Mouse (Mus musculus) neural tube, embryonic 10.5 days (tissue): ENCODE measurements around the gene Snx20.

Source experiments
- DNase-seq: peaks from one replicate; pipeline ENCODE4 v3.0.0-alpha.2; 2017; ENCODE audit warnings: low spot score; ENCODE audit errors: extremely low spot score

Snx20 gene

DNA sequence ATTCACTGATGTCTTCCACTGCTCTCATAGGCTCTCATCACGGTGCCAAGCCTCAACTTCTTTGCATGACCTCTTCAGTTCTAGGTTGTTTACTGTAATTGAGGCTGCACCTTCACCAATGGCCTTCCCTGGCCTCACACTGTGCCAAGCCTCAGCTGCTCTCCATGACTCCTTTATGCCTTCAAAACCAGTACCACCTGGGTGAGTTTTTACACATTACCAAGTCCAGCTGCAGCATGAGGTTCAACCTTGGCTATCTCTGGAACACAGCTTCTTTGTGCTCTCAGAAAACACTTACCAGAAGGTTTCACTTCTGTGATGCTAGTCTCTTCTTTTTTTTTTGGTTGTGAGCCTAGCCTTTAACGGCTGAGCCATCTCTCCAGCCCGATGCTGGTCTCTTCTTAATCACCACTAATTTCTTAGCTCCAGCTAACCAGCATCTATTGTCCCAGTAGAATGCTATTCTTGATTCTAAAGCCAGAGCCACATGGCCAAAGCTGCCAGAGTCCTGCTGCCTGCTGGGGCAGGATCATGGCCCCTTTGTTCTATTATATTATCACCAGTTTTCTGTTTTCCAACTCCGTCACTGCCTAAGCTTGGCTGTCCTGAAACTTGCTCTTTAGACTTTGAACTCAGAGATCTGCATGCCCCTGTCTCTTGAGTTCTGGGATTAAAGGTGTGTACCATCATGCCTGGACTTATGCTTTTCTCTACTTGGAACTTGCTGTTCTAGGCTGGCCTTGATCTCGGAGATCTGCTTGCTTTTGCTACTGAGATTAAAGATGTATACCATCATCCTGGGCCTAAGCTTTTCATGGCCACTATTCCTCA is 7.0 kb upstream of the Snx20 start:
- DNase-seq = no peak

DNA sequence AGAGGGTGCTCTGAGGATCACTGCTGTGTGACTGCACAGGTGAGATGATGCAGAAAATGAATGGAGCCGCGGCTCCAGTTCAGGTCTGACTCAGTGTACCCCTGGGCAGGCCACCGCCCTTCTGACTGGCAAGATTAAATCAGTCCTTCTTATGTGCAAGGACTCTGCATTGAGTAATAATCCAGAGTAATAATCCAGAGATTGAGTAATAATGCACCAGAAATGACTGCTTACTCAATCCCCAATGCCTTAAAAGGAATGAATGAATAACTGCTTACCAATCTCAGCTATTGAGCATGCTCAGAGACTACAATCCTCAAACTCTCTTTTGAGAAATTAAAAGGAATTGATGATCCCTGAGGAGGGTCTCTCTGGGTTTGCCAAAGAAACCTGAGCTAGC is 3.0 kb upstream of the Snx20 start:
- no peak for DNase-seq

DNA sequence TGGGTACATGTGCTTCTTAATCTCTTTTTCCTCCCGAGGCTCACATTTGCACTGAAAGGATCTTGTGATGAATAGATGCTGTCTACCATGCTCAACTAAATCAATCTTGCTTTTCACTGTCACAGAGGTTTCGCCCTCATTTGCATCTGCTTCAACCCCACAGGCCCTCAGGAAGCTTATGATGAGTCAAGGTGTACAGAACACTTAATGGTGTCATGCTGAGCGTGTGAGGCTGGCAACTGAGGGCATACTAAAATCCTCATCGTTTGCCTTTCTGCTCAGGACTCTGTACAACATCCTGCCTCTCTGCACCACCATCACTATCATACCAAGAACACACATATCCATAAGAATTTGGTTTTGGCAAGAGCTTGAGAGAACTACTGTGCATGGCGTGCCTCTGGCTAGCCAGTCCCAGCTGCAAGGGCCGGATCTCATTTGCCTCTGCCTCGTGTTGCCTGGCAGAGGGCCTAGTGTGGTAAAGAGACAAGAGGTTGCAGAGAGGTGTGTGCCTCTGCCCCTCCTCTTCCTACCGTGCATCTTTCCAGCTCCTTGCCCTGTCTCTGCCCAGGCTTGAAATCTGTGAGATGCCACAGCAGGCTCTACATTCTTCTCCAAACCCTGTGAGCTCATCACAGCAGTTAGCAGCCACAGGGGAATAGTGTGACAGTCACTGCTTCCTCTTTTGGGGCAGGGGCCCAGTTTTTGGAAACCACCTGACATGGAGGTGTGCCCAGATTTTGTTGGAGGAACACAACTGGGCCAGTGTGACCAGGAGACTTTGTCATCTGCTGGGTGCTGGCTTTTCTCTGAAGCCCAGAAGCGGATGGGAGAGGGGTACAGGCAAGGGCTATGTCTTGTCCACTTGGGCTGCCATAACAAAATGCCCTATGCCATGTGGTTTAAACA is 1.4 kb upstream of the Snx20 start:
- DNase-seq = no peak

GRCm38 (mm10) chr8:88633343-88633765 is 2.6 kb downstream of the Snx20 start:
- no peak for DNase-seq

DNA sequence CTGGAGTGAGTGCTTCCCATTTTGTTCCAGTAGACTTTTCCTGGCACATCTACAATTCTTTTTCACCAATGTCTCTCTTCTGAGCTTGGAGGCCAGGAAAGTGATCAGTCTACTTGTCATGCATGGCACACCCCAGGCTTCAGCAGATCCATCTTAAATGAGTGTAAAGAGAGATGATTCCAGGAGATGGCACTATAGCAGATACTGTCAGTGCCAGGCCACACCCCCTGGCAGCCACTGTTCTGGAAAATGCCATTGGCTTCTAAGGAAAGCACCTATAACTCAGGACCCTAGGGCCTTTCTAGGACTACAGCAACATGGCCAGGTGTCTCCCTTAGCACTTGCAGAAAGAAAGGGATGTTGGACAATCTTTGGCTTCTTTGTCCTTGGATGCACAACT is 4.8 kb downstream of the Snx20 start:
- no peak for DNase-seq

GRCm38 (mm10) chr8:88630225-88630624 is 5.7 kb downstream of the Snx20 start:
- no peak for DNase-seq

- no peak for DNase-seq
These were observed 7.7 kb downstream of the Snx20 start for GRCm38 (mm10) chr8:88628001-88628774.

DNA sequence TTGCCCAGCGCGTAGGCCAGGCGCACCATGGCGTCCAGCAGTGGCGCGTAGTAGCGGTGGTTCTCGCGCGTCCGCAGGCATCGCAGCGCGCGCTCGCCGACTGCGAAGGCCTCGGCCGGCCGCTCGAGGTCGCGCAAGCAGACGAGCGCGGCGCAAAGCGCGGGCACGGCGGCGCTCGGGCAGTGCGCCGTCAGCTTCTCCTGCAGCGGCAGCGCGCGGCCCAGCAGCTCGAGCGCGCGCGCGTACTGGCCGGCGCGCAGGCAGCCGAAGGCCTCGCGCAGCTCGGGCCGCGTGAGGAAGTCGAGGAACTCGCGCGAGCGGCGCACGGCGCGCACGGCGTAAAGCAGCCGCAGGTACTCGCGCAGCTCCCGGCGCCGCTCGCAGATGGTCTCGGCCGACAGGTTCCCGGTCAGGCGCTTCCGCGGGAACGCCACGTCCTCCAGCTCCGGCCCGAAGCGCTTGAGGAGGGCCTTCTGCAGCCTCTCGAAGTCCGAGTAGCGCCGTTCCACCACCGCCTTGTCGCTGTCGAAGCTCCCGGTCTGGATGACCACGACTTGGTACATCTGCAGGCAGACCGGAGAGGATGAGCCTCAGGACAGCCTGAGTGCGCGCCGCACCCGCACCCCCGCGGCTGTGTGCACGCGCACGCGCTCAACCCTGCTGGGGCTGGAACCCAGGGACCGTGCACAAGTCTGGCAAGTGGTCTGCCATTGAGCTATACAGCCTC is 8.5 kb downstream of the Snx20 start:
- DNase-seq = peak; percentile 75

DNA sequence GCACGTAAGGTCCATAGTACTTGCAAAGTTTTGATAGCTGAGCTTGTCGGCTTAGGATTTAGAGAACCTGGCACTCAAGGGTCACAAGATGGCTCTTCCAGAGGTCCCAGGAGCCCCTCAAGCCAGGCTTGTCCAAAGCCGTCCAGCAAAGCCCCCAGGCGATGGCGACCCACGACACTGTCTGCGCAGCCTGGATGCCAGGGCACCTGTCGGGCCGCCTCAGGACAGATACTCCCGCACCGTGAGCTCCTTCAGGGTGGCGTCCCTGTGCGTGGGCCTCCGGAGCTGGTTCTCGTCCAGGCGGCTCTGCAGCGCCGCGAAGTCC is 9.0 kb downstream of the Snx20 start:
- DNase-seq = peak; percentile 69

DNA sequence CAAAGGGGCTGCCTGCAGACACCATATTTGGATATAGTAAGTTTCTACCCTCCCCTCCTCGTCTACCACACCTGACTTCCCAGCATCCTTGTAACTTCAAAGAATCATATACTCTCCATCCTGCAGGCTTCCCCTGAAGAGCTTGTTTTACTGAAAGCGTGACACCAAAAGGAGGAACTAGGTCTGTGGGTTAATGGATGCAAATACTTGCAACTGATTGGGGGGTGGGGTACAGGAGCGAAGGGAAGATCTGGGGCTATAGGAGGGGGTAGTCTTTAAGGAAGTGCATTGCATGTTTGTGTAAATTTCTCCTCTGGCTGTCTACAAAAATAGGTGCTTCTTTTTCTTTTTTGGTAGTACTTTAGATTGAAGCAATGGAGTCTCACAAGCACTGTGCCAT is 9.5 kb downstream of the Snx20 start:
- no peak for DNase-seq

GRCm38 (mm10) chr8:88624276-88624675 is 11.7 kb downstream of the Snx20 start:
- no peak for DNase-seq

DNA sequence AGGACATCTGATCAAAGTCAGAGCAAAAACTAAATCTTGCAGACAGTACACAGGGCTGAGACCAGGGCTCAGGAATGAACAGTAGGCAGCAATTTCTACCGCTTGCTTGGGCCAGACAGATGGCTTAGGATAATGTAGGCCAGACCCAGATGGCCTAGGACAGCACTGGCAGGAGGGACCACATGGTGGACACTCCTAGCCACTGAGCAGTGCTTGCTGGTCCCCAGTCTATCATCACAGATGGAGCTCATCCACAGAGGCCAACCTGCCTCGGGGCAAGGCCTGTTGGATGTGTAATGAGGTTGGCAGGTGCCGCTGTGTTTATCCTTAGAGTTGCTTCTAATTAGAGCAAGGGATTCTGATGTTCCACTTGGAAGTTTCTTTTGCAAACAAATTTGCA is 12.6 kb downstream of the Snx20 start:
- no peak for DNase-seq

- DNase-seq = peak; percentile 82
These were observed 14.5 kb downstream of the Snx20 start for GRCm38 (mm10) chr8:88621408-88621807.

- no peak for DNase-seq
These were observed 15.0 kb downstream of the Snx20 start for GRCm38 (mm10) chr8:88620931-88621330.

DNA sequence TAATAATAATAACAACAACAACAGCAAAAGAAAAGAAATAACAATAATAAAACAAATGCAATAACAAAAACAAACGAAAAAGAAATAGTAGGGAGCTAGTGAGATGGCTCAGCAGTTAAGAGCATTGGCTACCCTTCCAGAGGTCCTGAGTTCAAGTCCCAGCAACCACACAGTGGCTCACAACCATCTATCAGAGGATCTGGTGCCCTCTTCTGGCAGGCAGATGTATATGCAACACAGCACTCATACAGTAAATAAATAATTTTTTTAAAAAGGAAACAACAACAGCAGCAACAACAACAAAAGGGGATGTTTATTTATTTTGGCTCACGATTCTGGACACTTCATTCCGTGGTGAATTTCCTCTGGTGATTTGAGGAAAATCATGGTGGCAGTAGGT is 16.4 kb downstream of the Snx20 start:
- no peak for DNase-seq

GRCm38 (mm10) chr8:88618612-88619011 is 17.3 kb downstream of the Snx20 start:
- DNase-seq = no peak

- DNase-seq = no peak
These were observed 20.9 kb downstream of the Snx20 start for GRCm38 (mm10) chr8:88614981-88615380.

DNA sequence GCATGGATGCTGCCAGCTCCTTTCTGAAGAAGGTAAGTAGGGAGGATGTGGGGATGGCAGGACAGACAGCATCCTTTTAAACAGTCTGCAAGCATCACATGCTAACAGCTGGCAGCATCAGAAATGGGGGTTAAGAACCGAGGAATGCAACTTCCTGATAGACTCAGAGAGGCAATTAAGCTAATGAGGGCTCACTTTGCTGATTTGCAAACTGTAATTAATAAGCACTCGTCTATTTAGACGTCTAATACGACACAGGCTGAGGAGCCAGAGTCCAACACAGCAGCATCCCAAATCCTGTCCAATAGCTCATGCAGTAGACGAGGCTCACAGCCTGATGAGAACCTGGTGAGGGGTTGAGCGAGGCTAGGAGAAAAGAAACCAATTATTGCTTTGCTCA is 25.7 kb downstream of the Snx20 start:
- no peak for DNase-seq

DNA sequence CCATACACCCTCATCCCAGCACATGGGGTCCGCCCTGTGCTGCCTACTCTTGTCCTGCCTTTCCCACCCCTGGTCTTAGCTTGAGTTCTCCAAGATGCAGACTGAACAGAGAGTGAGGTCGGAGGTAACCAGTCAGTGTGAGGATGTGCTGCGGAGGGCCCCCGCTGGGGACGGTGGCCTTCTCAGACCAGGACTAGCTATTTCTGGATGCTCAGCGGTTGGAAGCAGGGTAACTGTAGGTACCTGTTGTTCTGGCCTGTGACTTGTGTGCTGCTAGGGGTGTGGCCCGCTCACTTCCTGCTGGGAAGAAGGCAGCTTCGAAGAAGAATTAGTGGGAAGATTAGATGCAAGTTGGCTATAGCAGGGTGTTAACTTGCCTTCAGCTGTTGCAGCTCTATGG is 26.9 kb downstream of the Snx20 start:
- no peak for DNase-seq

DNA sequence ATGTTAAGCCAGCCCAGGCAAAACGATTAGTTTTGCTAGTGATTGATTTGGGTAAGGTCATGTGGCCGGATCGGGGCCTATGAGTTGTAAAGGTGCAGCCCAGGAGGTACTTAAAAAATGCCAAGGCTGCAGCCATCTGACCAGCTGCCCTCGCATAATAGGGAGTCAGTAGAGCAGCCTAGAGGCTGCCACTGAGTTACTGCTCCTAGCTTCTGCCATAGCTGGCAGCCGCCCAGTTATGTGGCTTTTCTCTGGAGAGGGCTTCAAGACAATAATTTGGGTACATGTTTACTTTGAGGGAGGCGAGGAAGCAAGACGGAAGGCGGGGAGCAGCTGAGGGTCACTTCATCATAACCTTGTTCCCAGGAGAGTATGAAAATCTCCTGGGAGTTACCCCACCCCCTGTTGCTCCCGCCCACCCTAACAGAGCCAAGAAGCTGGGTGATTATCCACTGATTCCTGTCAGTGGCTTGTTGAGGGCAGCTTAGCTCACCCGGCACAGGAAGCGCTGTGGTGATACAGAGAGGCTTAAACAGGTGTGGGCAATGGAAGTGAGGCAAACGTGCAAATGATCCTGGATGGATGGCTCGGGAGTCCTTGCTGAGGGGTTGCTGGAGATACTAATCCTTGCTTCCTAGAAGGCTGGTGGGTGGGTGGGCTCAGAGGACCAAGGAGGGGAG is 30.4 kb downstream of the Snx20 start:
- no peak for DNase-seq
